Mouse (Mus musculus) spleen, adult 18-20 months (tissue): ENCODE measurements at regions not wholly inside any gene's neighbourhood (a gene's known extent, or its start where the extent isn't known, plus 50 kb on each side); places are given as distances from the start of the nearest gene placed in this dataset.
"Not testable (repeated sequence)": the region's sequence is repeated elsewhere in the genome, so short reads cannot be mapped to it uniquely, and the experiment has no call there.

Source experiments
- DNase-seq, 2 experiments: peaks; one replicate each; pipeline ENCODE4 v3.0.0; 2022; ENCODE audit warnings: mixed read lengths in 2 of 2

DNA sequence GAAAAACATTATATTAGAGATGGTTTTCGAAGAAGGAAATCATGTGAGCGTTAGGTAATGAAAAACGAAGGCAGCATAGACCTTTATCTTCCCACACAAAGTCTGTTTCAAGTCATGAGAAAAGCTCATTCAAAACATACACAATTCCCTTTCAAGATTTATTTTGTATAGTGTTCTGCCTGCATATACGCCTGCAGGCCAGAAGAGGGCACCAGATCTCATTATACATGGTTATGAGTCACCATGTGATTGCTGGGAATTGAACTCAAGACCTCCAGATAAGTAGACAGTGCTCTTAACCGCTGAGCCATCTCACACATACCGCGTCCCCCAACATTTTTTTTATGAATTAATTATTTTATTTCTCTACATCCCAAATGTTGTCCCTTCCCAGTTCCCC, 578.3 kb upstream of the Ccdc54 start:
- no peak for DNase-seq

DNA sequence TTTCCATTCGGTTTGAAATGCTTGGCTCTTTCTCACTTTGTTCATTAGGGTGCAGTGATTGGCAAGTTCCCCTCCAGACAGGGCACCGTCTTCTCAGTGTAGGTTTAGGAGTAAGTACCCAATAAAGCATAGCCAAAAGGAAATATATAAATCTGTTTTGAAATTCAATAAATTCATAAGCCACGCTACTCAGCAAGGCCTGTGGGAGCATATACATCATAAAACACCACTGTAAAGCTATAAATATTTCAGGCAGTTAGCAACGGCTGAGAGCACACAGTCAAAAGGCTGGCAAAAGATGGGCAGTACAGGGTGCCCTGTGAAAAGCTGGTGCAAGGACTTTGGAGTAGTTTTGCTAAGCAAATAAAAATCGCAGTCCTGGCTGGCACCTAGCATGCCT, 569.8 kb upstream of the Ccdc54 start:
- no peak for DNase-seq

DNA sequence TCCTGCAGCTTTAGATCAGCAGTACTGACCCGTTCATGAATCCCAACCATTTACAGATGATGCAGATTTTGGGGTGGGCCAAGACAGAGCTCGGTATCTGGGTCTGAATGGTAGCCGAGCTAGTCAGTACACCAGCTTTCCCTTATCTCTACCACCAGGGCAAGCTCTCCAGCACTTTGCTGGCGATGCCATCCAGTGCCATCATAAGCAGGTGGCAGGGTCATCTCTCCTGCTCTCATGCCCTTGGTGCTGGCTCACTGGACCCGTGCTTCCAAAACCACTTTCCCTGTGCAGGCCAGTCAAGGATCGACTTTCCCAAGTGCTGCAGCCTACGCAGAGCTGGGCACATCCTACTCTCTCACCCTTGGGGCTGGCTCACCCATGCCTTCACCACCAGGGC, 547.6 kb upstream of the Ccdc54 start:
- DNase-seq: no peak

DNA sequence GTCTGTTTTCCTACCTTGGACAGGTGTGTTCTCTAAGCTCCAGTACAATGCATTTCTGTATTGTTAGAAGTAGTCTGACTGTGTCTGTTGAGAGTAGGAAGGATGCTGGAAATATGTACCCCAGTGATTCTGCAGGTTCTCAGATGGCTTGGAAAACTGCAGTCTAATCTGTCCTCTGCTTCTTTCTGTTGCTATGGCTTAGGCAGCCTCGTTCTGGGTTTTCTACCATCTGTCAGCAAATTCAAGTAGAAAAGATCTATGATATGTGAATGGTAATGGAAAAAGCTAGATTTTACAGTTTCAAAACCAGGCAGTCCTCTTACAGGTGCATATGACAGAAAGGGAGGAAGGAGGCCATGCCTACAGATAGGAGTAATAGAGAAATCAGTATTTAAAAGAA, 528.9 kb upstream of the Ccdc54 start:
- DNase-seq: no peak

DNA sequence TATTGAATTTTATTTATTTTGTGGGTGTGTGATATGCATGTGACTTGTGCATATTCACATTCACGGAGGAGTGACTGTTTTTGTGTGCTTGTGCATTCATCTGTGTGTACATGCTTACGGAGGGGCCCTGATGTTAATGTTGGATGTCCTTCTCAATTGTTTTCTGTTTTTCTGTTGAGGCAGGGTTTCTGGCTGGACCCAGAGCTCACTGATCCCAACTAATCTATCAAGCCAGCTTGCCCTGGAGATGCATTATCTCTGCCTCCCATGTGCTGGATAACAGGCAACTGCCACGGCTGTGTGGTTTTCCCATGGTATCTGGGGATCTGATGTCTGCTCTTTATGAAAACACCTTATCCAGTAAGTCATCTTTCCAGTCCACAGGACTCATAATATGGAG, 527.4 kb upstream of the Ccdc54 start:
- DNase-seq: no peak

DNA sequence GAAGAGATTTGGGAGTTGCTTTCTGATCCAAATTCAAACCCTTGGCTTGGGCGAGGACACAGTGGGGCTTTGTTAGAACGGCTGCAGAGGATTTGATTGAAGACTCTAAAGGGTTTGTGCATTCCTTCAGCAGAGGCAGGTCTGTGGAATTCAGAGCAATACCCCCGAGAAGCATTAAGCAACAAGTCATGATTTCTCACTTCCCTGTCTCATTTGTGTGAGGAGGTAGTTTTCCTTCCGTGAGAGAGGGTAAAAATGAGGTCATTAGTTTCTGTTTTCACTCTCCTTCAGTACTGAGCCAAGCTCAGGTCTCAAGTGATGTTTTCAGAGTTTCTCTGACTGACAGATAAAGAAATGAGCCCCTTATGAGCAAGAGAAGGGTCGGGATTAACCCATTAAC, 526.9 kb upstream of the Ccdc54 start:
- DNase-seq: no peak

DNA sequence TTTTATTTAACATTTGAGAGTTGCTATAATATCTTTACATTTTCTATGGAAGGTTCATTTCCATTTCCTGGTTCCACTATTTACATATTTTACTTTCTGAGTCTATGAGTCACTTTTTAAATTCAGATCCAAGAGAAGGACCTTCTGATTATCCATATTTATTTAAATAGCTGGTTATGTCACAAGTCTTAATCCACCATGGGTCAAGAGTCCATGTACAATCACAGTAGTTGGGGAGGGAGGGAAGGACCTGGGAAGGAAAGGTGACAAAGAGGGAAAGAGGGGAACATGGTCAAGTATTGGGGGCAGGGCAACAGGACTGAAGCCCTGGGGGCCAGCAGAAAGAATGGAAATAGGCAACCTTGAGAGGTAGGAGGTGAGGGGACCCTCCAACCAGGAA, 518.9 kb upstream of the Ccdc54 start:
- no peak for DNase-seq

DNA sequence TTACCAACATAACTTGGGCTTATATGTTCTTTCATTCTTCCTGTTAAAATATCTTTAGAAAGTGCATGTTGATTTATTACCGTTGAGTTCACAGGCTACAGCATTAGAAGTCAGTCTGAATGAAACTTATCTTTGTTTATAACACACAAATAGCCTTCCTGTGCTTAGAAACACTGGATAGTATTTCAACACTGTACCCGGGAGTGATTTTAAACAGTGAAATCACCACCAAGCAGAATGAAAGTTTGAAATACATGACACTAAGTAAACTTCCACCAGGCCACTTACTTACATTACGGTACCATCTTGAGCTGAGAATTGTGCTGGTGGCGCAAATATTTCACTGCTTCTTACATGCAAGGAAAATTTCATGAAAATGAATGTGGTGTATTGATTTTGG, 516.5 kb upstream of the Ccdc54 start:
- no peak for DNase-seq

DNA sequence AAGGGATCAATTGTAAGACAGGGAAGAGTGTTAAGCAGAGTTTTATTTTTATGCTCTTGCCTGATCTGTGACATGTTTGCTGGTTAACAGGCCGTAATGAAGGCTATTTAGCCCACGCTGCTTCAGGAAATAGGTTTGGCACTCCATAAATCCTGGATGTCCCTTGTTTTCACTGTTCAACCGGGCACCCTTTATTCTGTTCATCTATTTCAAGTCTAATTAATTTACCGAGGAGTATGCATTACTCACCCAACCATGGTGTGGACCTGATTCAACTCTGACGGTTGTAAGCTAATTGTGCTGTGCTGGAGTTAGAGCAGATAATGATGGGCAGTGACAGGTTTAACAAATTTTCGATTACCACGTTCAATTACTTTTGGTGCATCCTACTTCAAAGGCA, 495.6 kb upstream of the Ccdc54 start:
- no peak for DNase-seq

DNA sequence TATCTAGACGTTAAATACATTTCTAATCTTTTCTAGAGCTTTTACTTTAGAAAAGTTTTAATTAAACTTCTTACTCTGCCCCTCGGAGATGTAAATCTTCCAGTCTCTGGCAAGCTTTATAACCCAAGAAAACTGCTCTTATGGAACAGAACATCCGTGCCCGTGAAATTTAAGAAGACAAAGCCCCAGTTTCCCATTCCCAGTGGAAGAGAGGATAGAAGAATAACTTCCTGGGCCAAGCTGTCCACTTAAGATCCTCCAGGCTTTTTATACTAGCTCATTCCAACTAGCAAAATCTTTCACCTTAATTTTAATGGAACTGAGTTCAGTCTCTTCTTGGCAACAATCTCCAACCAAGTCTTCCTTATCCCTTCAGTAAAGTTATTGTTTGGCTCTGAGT, 489.2 kb upstream of the Ccdc54 start:
- no peak for DNase-seq

DNA sequence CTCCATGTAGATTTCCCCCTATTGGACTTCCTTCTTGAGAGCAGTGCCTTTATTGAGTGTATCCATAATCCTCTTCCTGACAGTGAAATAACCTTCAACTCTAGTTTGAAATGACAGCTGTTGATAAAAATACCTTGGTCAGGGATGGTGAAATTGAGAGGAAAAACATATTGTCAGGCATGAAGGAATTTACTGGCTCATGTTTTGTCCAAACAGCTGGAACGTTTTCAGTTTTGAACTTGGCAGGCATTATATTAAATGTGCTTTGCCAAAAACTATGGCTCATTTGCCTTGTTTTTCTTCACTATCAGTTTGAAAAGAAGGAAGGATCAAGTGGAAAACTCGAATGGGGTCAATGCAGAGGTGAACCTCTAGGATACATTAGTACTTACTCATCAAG, 457.7 kb upstream of the Ccdc54 start:
- no peak for DNase-seq

DNA sequence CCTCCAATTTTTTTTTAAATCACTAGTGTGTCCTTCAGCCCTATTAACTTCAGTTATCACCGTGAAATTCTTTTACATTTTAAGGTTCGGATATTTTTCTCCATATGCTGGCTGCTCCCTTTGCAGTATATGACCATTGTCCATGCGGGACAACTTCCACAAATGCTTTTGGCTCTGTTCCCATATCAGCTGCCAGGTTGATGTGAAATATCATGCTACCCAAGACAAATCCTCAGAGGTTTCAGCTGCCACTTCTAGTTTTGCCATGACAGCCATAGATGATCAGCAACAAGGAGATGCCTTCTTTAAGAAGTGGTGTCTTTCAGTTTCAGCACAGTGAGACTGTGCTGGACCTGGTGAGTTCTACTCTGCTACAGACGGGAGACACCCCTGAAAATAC, 457.2 kb upstream of the Ccdc54 start:
- no peak for DNase-seq

DNA sequence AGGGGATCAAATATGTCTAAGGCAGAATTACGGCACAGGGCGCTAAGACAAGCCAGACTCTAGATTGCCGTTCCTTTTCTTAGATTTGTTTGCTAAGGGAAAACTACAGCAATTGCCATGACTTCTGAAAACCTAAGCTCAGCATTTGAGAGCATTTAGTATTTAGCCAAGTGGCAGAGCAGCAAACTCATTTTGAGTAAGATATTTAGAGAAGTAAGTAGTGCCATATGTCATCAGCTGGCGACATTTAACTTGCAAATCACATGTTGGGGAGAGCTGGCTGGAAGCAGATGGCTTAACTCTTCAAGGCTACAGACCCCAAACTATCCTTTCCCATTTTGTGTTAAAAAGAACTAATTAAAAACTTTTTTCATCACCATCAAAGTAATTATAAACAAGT, 450.4 kb upstream of the Ccdc54 start:
- DNase-seq: no peak

DNA sequence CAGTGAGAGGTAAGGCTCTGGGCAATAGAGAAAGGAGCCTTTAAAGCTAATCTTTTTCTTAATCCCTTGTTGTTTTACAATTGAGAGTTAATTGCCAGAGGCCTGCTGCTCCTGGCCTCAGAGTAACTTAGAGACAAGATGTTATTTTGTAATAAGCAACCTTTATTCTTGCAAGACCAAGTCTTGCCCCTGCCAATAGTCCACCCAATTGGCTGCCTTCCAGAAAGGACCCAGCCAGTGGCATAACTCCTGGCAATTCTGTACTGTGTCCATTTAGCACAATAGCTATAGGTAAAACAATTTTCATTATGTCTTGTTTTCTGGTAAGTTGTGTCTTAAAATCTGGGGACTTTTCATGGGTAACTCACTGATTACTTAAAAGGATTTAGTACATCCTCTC, 411.9 kb upstream of the Ccdc54 start:
- DNase-seq: no peak

DNA sequence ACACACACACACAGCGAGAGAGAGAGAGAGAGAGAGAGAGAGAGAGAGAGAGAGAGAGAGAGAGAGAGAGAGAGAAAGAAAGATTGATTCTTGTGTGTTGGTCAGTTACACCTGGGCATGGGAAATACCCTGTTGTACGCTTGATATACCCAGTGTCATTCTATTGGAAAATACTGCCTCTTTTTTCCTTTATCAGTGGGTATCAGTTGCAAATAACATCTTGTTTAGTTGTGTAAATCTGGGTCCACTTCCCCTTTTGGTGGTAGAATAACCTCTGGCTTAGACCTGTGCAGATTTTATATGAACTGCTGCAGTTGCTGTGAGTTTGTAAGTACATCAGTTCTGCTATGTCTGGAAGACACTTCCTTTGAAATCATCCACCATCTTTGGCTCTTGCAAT, 373.4 kb upstream of the Ccdc54 start:
- DNase-seq: no peak

DNA sequence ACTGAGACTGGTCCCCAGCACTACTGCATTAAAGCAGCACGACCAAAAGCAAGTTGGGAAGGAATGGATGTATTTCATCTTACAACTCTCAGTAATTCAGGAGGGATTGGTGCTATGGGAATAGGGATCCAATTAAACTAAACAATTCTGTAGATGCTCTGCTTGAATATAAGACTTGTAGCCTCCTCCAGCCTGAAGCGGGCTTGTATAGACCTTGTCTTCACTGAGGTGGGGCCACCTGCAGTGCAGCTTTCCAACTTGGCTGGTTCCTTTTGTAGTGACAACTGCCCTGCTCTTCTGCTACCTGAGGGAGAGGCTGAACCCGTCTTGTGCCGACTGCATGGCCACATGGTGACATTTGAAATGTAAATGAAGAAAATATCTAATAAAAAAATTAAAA, 353.1 kb upstream of the Ccdc54 start:
- no peak for DNase-seq

DNA sequence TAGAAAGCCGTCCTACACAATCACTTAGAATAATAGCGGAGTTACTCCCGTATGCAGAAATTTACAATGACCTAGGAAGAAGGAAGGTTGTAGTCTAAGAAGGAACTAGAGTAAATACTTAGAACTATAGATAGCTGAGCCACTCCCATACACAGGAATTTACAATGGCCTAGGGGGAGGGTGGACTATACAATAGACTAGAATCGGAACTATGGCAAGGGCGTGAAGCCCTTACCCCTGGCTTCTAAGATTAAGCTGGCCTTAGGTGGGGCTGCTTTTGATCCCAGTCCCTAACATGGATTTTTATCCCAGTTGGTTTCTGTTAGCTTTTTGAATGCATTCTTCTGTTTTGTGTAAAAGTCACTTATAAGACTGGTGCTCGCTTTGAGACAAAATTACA, 352.6 kb upstream of the Ccdc54 start:
- not testable (repeated sequence) for DNase-seq

DNA sequence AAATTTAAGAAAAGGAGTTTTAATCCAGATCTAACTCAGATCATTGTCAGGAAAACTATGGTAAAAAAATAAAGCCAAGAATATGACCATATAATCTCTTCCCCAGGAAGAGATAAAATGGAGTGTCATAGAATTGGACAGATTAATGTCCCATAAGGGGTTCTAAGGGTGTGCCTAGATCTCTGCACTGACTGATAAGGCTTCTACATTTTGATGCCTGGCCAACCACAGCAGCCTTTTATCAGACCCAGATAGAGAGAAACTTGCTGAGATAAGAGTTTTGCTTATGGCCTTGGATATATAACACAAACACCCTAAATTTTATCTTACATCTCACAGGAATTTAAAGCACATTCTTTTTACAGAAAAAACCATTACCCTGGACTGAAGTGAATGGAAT, 351.3 kb upstream of the Ccdc54 start:
- no peak for DNase-seq

DNA sequence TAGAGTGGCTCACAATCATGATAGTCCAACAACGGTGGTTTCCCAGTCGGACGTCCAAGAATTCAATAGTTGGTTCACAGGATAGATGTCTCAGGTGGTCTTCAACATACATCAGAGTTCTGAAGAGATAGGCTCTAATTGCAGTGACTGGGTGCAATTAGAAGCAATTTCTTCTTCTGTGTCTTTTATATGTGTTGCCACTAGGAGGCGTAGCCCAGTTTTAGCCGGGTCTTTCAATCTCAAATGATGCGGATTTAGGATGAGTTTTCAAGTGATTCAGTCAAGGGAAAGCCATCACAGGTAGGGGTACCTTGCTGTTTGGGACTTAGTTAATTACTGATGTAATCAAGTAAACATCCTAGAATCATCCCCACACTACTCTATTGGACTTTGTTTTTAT, 348.4 kb upstream of the Ccdc54 start:
- no peak for DNase-seq

DNA sequence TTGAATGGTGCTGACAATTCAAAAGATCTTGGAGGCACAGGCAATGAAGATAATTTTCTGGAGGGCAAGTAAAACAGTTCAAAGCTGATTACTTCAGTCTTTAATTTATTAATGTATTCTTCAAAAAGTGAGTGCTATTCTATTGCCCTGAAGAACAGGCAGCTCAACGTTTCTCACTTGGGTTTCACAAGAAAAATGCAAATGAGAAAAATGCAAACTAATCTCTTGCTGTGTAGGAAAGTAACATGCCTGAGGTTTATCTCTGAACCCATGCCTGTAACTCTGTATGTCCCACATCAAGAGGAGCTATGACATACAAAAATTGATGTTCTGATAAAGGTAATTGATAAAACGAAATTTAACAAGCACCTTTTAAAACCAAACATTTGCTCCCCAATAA, 316.8 kb upstream of the Ccdc54 start:
- DNase-seq: no peak

DNA sequence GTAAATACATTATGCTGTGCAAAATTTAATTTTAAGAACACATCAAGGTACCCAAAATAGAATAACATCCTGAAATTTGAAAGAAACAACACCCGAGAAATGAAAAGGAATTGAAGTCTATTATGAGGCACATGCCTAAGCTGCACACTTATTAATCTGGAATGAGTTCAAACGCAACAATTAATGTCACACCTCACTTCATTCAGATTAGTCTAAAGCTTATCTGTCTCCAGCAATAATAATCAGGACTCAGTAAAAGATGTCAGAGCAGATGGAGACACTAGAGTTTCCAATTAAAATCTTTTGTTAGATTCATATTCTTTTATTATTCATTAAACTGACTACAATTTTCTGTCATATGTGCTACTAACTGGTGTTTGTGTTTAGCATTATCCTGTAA, 308.2 kb upstream of the Ccdc54 start:
- DNase-seq: no peak

DNA sequence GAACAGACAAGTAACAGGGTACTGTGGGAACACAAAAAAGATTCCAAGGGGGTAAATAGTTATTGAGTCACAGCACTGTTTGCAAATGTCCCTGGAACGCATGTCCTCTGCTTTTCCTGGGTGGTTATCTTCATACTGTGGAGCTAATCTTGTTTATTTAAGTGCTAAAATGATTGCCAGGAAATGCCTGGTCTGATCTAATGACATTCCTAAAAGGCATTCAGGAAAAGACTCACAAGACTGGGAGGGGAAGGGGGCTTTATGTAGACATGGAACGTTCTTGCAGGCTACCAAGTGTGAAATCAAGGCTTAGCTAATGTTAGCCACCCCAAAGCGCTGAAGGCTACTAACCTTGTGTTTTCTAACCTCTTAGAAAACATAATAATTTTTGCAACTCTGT, 287.0 kb upstream of the Ccdc54 start:
- no peak for DNase-seq

DNA sequence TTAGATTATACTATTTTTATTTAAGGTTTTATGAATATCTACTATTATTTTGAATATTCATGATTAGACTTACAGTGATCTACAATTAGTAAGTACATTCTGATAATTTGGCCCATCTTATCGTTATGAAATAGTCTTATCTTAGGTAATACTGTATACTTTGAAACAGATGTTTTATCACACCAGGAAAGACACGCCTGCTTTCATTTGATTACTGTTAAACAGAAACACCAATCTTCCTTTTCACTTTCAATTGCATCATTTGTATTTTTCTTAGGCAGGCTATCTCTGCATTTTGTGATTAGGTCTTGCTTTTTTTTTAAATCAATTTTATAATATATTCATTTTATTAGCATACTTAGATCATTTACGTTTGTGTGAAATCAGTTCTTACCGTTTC, 280.4 kb upstream of the Ccdc54 start:
- DNase-seq: no peak

DNA sequence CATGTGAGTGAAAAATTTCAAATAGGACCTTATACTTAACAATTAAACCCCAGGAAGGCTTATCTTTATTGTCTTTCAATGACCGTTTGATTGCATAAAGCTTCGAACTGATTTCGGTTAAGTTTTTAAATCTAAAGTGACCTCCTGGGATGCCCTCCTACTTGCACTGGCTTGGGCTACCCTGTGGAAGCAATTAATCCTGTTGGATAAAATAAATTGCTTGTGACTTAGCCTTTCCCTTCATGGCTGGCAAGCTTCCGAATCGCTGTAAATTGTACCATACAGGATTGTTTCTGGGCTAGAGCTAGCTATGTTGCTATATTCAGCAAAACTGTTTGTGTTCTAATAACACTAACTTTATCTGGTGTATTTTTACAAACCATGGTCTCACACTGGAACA, 272.6 kb upstream of the Ccdc54 start:
- no peak for DNase-seq

DNA sequence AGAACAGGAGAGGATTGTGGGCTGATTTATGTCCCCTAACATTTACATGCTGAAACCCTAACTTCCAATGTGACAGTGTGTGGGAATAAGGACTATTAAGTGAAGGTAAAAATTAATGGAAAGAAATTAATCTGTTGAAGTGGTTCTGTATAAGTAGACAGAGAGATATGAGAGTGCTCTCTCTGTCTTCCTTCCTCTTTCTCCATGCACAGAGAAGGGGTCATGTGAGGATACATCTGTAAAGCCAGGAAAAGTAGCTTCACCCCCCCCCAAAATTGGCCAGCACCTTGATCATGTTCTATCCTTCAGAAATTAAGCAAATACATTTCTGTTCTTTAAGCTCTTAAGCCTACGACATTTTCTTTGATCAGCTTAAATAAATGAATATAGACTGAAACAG, 268.6 kb upstream of the Ccdc54 start:
- DNase-seq: no peak

DNA sequence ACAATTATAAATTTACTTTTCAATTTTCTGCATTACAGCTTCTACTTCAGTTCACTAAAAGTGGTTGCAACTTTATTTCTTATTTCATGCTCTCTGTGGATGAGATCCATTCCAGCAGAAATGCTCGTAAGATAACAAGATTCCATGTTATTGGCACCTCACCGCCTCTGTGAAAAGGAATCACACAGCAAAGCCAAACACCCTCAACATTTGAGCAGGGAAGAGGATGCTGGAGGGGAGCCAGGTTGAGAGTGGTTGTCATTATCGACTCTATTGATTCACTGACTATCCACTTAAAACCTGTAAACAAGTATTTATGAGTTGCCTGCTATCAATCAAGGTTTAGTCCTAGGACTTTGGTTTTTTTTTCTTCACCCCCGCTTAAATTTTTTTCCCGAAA, 261.1 kb upstream of the Ccdc54 start:
- no peak for DNase-seq

DNA sequence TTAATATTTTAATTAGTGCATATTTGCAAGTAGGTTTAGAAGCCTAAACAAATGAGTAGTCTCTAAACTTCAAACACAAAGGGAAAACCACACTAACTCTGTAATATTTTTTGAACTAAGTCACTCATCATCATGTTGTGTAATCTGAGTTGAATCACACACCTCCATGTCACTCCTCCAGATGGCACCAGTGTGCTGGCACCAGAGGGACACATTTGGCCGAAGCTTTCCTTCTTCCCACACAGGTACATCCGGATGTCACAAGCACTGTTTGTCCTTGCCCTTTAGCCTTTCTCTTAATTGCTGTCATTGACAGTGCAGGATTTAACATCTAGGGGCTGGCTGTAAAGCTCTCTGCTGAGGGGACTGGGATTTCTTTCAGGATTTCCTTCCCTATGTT, 256.7 kb upstream of the Ccdc54 start:
- DNase-seq: no peak
